Mouse (Mus musculus): Measurements from ENCODE around the gene Nol4l. TPM values are rescaled to one million over a fixed set of nuclear protein-coding genes. Genes with fewer than 3 reads are reported as not detected.

The Nol4l gene
- total RNA-seq (2012; rRNA removed) (4.4 and 4.5 TPM in 2 replicates), polyA plus RNA-seq (2012; ENCODE audit: insufficient read depth in 1 of 2, insufficient read length in 2 of 2, low read depth in 1 of 2, low replicate concordance in 2 of 2, missing spikeins in 1 of 2) (1 to 10 TPM in 1 of 2 experiments, not detected in 1; 7.1 TPM)

- no peak for DNase-seq (ENCODE audit: low read depth, low spot score)
- Histone ChIP-seq H3K36me3 (ENCODE audit: control insufficient read depth in 1 of 2, insufficient read depth in 2 of 2, low read length in 2 of 2) (peaks cover 0 to 25% of the 10 kb centered on the region in 2 experiments; a peak in 2 of 4 replicates), H3K9ac (ENCODE audit: control insufficient read depth, low read depth, low read length, poor library complexity, severe bottlenecking) (peak within 1 kb of the TSS; percentile 80), H3K79me2 (ENCODE audit: control insufficient read depth, insufficient read depth, low read length, poor library complexity) (peaks cover 12% of the 10 kb centered on the region), H3K4me1 (ENCODE audit: control insufficient read depth in 1 of 2, insufficient read depth in 2 of 2, low read length in 2 of 2) (peaks cover 17 to 32% of the 10 kb centered on the region in 2 experiments), H3K27ac (ENCODE audit: control insufficient read depth, low read depth, low read length) (peak within 1 kb of the TSS; percentile 15; the same call in 1 of the 2 replicates), H3K9me3 (replicated peaks; ENCODE audit: insufficient read depth, low read length) (no peaks in the 10 kb centered on the region), H3K27me3 (ENCODE audit: control insufficient read depth in 1 of 2, insufficient read depth in 2 of 2, low read length in 2 of 2) (no peaks in the 10 kb centered on the region), H3K4me3 (ENCODE audit: control insufficient read depth in 1 of 2, insufficient read depth in 1 of 2, low read depth in 2 of 2, low read length in 2 of 2) (peak within 1 kb of the TSS; percentile 87 to 98)
- TF ChIP-seq CHD1 (IDR thresholded peaks at IDR 0.05; ENCODE audit: low read depth, low read length), result no peak
- TF ChIP-seq UBTF (IDR thresholded peaks at IDR 0.05; ENCODE audit: borderline replicate concordance, insufficient read depth, low read depth, low read length), result 0 out of 2 replicates have a peak, but pooled peaks have one; percentile 17
Observed at GRCm38 (mm10) chr2:153529931-153530766, at the start of gene Nol4l. Nol4l (minus strand) TSS chr2:153529971.

- H3K79me2 ChIP-seq (ENCODE audit: control insufficient read depth, insufficient read depth, low read length, poor library complexity), result no peaks in the 10 kb centered on the region
- H3K4me3 ChIP-seq (ENCODE audit: control insufficient read depth in 1 of 2, insufficient read depth in 1 of 2, low read depth in 2 of 2, low read length in 2 of 2), result no peak overlapping the region
- peaks cover 0 to 30% of the 10 kb centered on the region in 2 experiments; a peak in 2 of 4 replicates for H3K36me3 ChIP-seq (ENCODE audit: control insufficient read depth in 1 of 2, insufficient read depth in 2 of 2, low read length in 2 of 2)
- no peaks in the 10 kb centered on the region for H3K27me3 ChIP-seq (ENCODE audit: control insufficient read depth in 1 of 2, insufficient read depth in 2 of 2, low read length in 2 of 2)
- peak; percentile 90 for DNase-seq (ENCODE audit: low read depth, low spot score)
- no peaks in the 10 kb centered on the region for H3K9me3 ChIP-seq (replicated peaks; ENCODE audit: insufficient read depth, low read length)
- H3K4me1 ChIP-seq (ENCODE audit: control insufficient read depth in 1 of 2, insufficient read depth in 2 of 2, low read length in 2 of 2), result peaks cover 10 to 46% of the 10 kb centered on the region in 2 experiments
- peak overlapping the region; percentile 45 for H3K9ac ChIP-seq (ENCODE audit: control insufficient read depth, low read depth, low read length, poor library complexity, severe bottlenecking)
- peak overlapping the region; percentile 95 for H3K27ac ChIP-seq (ENCODE audit: control insufficient read depth, low read depth, low read length)
- TF ChIP-seq POLR2A (IDR thresholded peaks at IDR 0.05; ENCODE audit: control insufficient read depth in 1 of 2, insufficient read depth in 1 of 2, low read depth in 1 of 2, low read length in 2 of 2, poor library complexity in 1 of 2), result peak in 1 of 2 experiments; percentile 43; a peak in 1 of 4 replicates
- TF ChIP-seq MYB (IDR thresholded peaks at IDR 0.05; ENCODE audit: low read depth, low read length), result peak; percentile 81
- TF ChIP-seq MYC (IDR thresholded peaks at IDR 0.05; ENCODE audit: low read depth, low read length), result peak; percentile 50; the same call in 1 of the 2 replicates
- no peak for TF ChIP-seq CHD1 (IDR thresholded peaks at IDR 0.05; ENCODE audit: low read depth, low read length)
- TF ChIP-seq GATA1 (IDR thresholded peaks at IDR 0.05; ENCODE audit: low read depth, low read length), result no peak
- peak; percentile 71 for TF ChIP-seq SIN3A (IDR thresholded peaks at IDR 0.05; ENCODE audit: low read length)
- peak; percentile 62 for TF ChIP-seq CHD2 (IDR thresholded peaks at IDR 0.05; ENCODE audit: low read length)
- no peak for TF ChIP-seq TAL1 (IDR thresholded peaks at IDR 0.05; ENCODE audit: low read length)
- TF ChIP-seq E2F4 (IDR thresholded peaks at IDR 0.05; ENCODE audit: borderline replicate concordance, low read depth, low read length), result no peak
- no peak; the same call in 1 of the 2 replicates for TF ChIP-seq ZMIZ1 (IDR thresholded peaks at IDR 0.05; ENCODE audit: low read depth, low read length)
- TF ChIP-seq TCF12 (IDR thresholded peaks at IDR 0.05; ENCODE audit: low read depth, low read length), result peak; percentile 82
- TF ChIP-seq ZC3H11A (IDR thresholded peaks at IDR 0.05; ENCODE audit: low read depth, low read length), result no peak
- no peak for TF ChIP-seq ZKSCAN1 (IDR thresholded peaks at IDR 0.05; ENCODE audit: low read depth, low read length)
- peak; percentile 83 for TF ChIP-seq MAZ (IDR thresholded peaks at IDR 0.05; ENCODE audit: low read depth, low read length)
- TF ChIP-seq EP300 (IDR thresholded peaks at IDR 0.05; ENCODE audit: low read depth in 1 of 2, low read length in 2 of 2), result peak; percentile 56 to 90
- TF ChIP-seq JUND (IDR thresholded peaks at IDR 0.05; ENCODE audit: low read depth, low read length), result no peak
- TF ChIP-seq MXI1 (IDR thresholded peaks at IDR 0.05; ENCODE audit: low read depth, low read length), result peak; percentile 49; the same call in 1 of the 2 replicates
- no peak for TF ChIP-seq POLR2AphosphoS2 (IDR thresholded peaks at IDR 0.05; ENCODE audit: low read length)
- no peak for TF ChIP-seq USF2 (IDR thresholded peaks at IDR 0.05; ENCODE audit: borderline replicate concordance in 1 of 2, insufficient read depth in 1 of 2, low read depth in 1 of 2, low read length in 2 of 2)
- no peak for TF ChIP-seq UBTF (IDR thresholded peaks at IDR 0.05; ENCODE audit: borderline replicate concordance, insufficient read depth, low read depth, low read length)
- TF ChIP-seq USF1 (IDR thresholded peaks at IDR 0.05; ENCODE audit: low read depth, low read length), result no peak
- TF ChIP-seq GABPA (IDR thresholded peaks at IDR 0.05; ENCODE audit: low read depth, low read length), result no peak
- TF ChIP-seq ZNF384 (IDR thresholded peaks at IDR 0.05; ENCODE audit: low read depth, low read length), result no peak
- TF ChIP-seq KAT2A (conservative IDR thresholded peaks at IDR 0.05; ENCODE audit: low read depth, low read length), result no peak
- peak; percentile 46; the same call in 1 of the 2 replicates for TF ChIP-seq TBP (IDR thresholded peaks at IDR 0.05; ENCODE audit: low read depth, low read length)
- no peak for TF ChIP-seq ELF1 (IDR thresholded peaks at IDR 0.05; ENCODE audit: low read depth, low read length)
- no peak for TF ChIP-seq MAFK (IDR thresholded peaks at IDR 0.05; ENCODE audit: borderline replicate concordance, low read depth, low read length)
- TF ChIP-seq CTCF (IDR thresholded peaks at IDR 0.05 in 2 of 3, conservative IDR thresholded peaks at IDR 0.05 in 1 of 3; ENCODE audit: control insufficient read depth in 1 of 3, insufficient read depth in 1 of 3, low read depth in 2 of 3, low read length in 3 of 3, poor library complexity in 1 of 3, severe bottlenecking in 1 of 3), result no peak
Observed at GRCm38 (mm10) chr2:153577122-153577521, 47.4 kb upstream of the Nol4l start.

Measured in MEL (cell line).